Mouse (Mus musculus) ES-Bruce4 (cell line): ENCODE data around the gene Cd27.
A peak's percentile ranks its signal among the peaks of the same experiment; 100 is the strongest.

Experiments
- CTCF ChIP-seq: IDR thresholded peaks from one replicate; pipeline ENCODE4 v1.8.1; 2011; ENCODE audit warnings: low read depth, low read length
- EP300 ChIP-seq: IDR thresholded peaks from 2 replicates; pipeline ENCODE4 v1.6.1; 2011; ENCODE audit warnings: low read depth, low read length; ENCODE audit not compliant: insufficient read depth
- POLR2A ChIP-seq: IDR thresholded peaks from one replicate; pipeline ENCODE4 v1.8.1; 2011; ENCODE audit warnings: low read length; ENCODE audit not compliant: insufficient read depth

DNA sequence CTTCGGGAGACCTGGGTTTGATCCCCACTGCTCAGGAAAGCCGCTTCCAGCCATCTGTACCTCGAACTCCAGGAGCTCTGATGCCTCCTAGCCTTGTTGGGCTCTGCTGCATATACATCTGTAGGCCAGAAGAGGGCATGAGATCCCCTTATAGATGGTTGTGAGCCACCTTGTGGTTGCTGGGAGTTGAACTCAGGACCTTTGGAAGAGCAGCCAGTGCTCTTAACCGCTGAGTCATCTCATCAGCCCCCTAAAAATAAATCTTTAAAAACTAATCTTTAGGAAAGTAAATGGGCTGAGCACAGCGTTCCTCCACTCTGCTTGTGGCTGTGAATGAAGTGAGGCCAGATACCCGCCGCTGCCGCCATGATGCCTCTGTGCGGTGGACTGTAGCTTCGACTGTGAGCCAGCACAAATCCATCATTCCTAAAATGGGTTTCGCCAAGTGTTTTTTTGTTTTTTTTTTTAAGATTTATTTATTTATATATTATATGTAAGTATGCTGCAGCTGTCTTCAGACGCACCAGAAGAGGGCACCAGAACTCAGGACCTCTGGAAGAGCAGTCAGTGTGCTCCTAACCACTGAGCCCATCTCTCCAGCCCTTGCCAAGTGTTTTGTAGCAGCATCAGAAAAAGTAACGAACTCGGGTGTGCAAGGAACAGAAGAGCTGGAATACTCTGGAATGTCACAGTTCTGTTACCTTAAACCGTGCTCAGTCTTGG, 38.2 kb upstream of the Cd27 start:
- TF ChIP-seq CTCF (peak; percentile 71), POLR2A (no peak), EP300 (no peak)
